Mouse (Mus musculus) embryo, embryonic 10.5 days (tissue): ENCODE measurements around the gene Lgals8.

ENCODE experiments used
- DNase-seq: peaks from one replicate; pipeline ENCODE4 v3.0.0-alpha.2; 2015; ENCODE audit warnings: low spot score

Gene Lgals8

DNA sequence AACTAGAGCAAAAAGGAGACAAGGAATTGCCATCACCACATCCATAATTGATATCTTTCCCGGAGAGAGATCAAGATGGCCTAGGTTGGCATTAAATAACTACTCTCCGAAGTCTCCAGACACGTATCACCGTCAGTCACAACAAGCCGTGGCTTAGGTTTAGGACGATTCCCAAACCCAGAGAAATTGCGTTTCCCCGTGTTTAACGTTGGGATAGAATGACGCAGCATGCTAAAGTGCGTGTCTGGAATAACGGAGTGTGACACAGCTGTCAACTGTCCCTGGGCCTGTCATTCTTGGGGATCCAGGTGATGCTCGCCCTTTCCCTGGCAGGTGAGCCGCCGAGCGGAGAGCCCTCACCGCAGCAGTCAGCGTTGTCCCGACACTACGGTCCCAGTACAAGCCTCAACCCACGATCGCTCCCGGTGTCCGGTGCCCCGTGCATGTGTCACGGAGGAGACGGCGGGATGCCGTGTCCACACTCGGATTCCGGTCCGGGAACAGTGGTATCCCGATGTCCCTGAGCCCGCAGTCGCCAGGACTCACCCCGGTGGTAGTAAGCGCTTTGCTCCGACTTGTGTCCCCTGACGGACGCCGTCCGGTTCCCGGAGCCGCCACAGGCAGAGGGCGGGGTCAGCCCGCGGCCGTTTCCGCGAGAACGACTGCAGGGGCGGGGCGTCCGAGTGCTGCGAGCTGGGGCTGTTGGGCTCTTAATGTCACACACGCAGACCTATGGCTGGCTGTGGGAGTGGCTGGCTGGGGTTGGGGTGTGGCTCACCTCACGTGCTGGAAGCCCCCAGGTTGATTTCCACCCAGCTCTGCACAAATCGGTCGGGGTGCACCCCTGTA lies 3.6 kb downstream of the Lgals8 start:
- DNase-seq, result peak; percentile 93

GRCm38 (mm10) chr13:12460443-12460842 lies 4.3 kb downstream of the Lgals8 start:
- no peak for DNase-seq

- DNase-seq, result no peak
Measured at GRCm38 (mm10) chr13:12456711-12457110, 8.0 kb downstream of the Lgals8 start.

DNA sequence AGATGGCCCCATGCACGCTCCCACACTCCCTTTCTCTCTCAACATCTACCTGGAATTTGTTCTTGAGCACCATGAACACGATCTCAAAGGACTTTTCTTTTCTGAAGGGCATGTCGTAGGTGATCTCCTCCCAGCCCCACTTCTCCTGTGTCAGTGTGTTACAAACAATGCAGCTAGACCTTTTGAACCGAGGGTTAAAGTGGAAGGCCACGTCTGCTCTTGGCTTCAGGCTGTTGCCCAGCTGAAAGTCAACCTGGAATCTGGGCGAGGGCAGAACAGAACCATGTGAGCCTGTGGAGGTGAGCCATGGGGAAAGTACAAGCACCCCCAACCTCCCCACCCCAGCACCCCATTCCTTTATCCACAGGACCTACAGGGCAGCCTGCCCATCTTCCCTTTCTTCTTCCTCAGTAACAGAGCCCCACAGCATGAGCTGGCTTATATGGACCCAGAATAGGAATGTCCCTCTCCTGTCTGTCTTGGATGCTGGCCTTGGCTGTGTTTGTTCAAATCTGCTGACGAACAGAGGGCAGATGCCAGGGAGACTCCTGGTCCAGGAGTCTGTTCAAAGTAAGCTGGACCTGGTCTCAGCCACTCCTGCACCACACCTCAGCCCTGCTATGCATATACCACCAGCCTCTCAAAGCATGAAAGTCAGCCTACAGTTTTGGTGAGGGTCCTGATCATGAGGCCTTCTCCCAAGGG lies 9.9 kb downstream of the Lgals8 start:
- no peak for DNase-seq

- DNase-seq, result no peak
Measured at GRCm38 (mm10) chr13:12453150-12453549, 11.6 kb downstream of the Lgals8 start.

DNA sequence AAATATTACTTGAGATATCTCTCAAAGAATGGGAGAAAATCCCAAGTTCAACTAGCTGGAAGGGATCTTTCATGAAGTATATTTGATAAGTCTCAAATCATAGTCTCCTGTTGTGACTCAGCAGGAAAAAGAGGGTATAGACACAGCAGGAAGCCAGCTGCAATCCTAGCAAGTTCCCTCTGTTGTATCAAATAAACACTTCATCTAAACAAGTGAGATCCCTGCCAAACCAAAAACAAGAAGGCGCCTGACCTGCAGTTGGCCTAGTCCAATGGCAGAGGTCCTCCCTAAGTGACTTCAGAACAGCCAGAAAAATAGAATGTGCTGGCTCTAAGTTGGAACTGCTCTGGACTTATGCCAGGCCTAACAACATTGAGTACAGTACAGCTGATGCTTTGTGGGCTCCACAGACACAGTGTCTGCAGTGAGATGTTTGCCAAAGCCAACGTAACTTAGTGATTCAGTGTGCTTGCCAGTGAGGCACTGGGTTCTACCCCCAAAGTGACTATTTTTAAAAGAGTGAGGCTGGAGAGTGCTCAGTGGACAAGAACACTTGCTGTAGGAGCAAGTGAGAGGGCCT lies 22.6 kb downstream of the Lgals8 start:
- DNase-seq, result no peak

DNA sequence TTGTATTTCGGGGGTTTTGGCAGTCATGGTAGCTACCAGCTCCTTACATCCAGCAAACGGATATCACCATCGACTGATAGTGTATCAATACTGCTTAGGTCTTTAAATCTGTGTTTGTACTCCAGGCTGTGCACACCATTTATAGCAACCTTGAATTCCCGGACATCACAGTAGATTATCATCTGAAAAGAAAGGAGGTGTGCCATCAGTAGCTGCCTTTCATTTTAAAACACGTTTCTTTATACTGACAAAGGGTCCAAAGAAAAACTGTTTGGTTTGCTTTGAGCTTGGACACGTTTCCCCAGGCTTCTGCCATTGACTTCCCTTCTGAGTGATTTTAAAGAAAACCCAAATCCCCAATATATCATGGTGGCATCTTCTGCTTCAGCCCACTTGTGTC lies 23.9 kb downstream of the Lgals8 start:
- DNase-seq, result no peak

GRCm38 (mm10) chr13:12439586-12439985 lies 25.2 kb downstream of the Lgals8 start:
- no peak for DNase-seq

DNA sequence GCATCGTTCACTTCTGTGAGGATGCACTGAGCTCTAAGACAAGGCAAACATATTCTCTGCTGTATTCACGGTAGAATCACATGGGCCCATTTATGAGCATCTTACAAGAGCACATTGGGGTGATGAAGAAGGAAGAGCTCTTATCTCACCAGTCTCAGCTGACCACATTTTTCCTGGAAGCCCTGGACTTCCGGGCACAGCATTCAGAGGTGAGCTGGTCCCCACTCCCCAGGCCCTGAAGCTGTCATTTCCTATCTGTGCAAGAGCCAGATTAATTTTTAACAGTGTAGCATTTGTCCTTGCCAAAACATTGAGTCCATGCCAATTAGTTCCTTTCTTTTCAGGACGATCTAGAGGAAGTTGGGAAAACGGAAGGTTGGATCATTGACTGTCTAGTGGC lies 30.9 kb downstream of the Lgals8 start:
- DNase-seq, result no peak

- DNase-seq, result no peak
Measured at GRCm38 (mm10) chr13:12428556-12428955, 36.2 kb downstream of the Lgals8 start.

DNA sequence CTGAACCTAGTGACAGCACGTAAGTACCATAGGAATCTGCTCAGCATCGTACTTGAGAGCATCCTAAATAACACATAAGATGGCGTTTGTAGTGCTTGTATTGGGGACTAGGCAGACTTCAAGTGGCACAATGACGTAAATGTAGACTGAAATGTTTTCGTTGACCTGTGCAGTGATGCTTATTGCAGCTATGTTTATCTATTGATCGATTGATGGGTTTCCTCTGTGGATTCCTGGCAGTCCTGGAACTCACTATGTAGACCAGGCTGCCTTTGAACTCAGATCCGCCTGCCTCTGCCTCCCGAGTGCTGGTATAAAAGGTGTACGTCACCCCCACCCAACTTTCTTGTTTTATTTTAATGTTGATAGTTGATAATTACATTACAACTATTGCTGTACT lies 44.1 kb downstream of the Lgals8 start:
- DNase-seq, result no peak

DNA sequence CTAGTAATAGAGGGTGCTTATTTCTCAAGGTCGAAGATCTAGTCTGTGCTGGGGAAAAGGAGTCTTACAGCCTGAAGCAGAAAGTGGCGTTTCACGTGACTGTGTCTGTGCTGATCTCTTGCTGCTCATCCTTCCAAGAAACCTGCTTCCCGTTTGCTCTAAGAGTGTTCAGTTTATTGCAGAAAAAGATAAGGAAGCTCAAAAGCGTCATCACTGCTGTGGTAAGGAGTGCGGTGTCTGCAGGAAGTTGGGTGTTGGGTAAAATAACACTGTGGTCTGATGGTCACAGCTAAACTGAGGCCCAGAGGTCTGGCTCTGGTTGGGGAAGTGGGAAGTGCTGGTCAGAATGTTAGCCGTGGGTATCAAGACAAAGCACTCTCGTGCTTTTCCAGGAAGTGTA lies 52.7 kb downstream of the Lgals8 start:
- no peak for DNase-seq

- no peak for DNase-seq
Measured at GRCm38 (mm10) chr13:12408343-12409066, 56.2 kb downstream of the Lgals8 start.

- DNase-seq, result peak; percentile 12
Measured at GRCm38 (mm10) chr13:12395571-12395970, 69.2 kb downstream of the Lgals8 start.

- DNase-seq, result peak; percentile 100
Measured at GRCm38 (mm10) chr13:12394609-12395505, 69.9 kb downstream of the Lgals8 start, which contains the start of gene Heatr1. TSS of gene Heatr1 (plus strand) at chr13:12395027.
